Mouse (Mus musculus) naive thymus-derived CD4-positive, alpha-beta T cell, adult 2 months (primary cell): ENCODE data around the gene Olfr23.
"Not testable (repeated sequence)": the region's sequence is repeated elsewhere in the genome, so short reads cannot be mapped to it uniquely, and the experiment has no call there.

Source experiments
- DNase-seq: peaks from one replicate; pipeline ENCODE4 v3.0.0-alpha.2; 2011; ENCODE audit warnings: low read depth

The Olfr23 gene

DNA sequence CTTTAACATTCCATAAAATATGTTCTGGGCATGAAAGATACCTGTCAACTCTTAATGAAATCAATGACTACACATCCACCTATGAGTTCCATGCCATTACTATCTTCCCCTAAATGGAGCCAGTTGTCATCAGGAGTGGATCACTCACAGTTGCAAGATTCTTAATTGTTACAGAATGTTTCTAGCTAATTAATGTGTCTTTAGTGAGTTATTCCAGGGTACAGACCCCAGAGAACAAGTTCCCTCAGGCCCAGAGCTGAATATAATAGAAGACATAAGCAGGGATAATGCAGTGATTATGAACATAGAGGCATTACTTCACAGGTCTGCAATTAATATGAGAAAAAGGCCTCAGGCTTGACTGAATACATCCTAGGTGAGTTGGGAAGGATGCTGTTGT lies at the start of gene Olfr23:
Gene Olfr23 (plus strand): TSS at position 301 of the 400 bp plus-strand sequence.
- no peak for DNase-seq

DNA sequence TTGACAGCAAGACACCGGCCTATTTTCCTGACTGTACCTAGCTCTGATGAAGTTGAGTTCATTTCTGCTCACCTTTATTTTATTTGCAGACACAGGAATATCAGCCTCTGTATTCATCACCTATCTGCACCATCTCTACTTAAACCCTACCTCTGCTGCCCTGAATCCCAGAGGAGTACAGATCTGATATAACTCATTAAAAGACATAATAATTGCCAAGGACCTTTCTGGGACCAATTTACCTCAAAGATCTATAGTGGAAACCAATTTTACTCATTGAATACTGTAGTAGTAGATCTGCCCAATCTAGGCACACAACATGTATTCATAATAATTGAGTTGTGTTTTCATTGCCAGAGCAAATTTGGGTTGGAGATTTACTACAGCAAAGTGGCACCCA lies 45.8 kb upstream of the Olfr23 start, which contains the start of gene Olfr394:
Gene Olfr394 (minus strand): TSS at position 101 of the 400 bp plus-strand sequence.
- no peak for DNase-seq

DNA sequence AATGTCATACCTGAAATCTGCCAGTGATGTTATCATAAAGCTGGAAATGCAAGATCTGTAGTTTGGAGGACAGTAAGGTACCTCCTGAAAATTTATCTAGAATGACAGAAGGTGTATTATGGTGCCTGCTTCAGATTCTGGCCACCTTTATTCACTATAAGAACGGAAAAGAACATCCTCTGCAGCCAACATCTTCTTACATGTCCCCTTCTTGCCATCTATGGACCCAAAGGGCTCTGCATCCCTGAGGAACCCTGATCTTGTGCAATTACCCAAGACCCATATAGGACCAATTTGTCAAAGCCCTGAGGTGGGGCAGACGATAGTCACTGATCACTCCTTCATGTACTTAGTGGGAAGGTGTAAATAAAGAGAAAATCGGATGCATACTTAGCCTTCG lies 27.3 kb upstream of the Olfr23 start, which contains the start of gene Olfr395:
Gene Olfr395 (minus strand): TSS at position 101 of the 400 bp plus-strand sequence.
- not testable (repeated sequence) for DNase-seq

DNA sequence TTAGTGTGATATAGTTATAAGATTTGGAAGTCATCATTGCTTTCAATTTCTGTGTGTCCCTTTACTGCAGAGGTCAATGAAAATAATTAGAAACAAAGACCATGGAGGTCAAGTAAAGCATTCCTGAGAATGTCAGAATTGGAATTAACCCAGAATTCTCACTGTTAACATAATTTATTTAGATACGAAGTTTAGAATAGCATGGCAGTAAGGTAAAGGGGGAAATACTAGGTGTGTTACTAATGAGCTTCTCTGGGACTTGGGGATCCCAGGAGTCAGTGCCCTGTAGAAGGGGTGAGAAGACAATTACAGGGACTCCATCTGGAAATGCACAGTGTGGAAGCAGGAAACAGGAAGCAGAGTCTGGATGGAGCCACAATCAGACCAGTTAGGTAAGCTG lies 24.0 kb downstream of the Olfr23 start, which contains the start of gene Olfr397:
Gene Olfr397 (plus strand): TSS at position 301 of the 400 bp plus-strand sequence.
- no peak for DNase-seq

DNA sequence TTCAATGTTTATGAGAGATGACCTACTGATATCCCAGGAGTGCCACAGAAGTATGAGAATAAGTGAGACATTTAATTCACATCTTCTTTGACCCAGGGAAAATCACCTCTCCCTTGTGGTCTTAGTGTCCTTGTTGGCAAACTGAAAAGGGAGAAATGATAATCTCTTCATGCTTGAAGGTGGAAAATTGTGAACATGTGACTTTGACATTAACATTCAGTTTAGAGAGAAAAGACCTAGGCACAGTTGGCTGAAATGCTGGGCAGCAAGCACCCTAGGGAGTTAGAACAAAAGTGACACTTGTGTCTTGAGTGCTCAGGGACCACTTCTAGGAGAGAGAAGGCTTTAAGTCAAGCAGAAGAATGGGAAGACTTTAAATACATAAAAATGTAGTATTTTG lies 53.8 kb downstream of the Olfr23 start, which contains the start of gene Olfr398:
Gene Olfr398 (minus strand): TSS at position 101 of the 400 bp plus-strand sequence.
- no peak for DNase-seq
